Mouse (Mus musculus): ENCODE results near the gene Cep350.
"Not testable (repeated sequence)": the region's sequence is repeated elsewhere in the genome, so short reads cannot be mapped to it uniquely, and the experiment has no call there.

The Cep350 gene

DNA sequence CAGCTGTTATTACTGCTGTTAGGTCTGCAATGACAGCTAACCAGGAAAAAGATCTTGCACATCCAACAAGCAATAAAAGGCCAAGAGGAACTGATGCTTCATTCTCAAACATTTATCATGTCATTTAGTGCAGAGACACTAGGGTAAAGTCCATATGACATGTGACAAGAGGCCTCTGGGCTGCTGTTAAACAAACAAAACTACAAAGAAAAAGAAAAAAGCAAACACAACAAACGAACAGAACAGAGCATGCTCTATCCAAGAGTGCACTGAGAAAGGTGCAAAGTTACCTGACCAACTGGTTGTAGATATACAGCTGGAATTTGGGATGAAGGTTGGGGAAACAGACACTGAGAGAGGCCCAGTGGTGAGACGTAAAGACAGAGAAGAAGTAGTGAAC, 86.2 kb downstream of the Cep350 start:
- DNase-seq (ENCODE audit: low spot score), result no peak

DNA sequence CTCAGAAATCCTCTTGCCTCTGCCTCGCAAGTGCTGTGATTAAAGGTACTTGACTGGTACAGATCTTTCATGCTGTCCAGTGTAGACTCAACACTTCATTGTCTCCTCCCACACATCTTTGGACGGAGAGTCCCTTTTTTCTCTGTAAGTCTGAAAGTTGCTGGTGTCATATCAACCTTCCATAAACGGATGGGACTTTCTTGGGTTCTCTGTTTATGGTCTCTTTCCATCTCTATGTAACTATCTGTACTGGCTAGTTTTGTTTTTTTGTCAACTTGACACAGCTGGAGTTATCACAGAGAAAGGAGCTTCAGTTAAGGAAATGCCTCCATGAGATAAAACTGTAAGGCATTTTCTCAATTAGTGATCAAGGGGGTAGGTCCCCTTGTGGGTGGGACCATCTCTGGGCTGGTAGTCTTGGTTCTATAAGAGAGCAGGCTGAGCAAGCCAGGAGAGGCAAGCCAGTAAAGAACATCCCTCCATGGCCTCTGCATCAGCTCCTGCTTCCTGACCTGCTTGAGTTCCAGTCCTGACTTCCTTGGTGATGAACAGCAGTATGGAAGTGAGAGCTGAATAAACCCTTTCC, 90.3 kb downstream of the Cep350 start:
- DNase-seq (ENCODE audit: low spot score), result not testable (repeated sequence)

DNA sequence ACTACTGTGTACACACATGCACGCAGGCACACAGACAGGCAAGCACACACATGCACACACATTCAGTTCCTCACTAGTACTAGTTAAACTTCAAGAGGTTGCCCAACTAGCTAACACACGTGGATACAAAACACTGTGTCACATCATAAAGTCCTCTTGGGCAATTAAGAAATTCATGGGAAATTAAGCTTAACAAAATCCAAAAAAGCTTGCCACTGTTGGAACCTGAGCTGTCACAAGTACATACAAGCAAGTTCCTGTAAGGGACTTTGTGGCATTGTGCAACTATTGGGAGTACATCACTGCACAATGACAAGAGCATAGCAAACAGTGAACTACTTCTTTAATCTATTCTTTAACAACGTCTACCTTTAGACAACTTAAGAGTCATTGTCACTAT, 93.5 kb downstream of the Cep350 start:
- DNase-seq (ENCODE audit: low spot score), result no peak

DNA sequence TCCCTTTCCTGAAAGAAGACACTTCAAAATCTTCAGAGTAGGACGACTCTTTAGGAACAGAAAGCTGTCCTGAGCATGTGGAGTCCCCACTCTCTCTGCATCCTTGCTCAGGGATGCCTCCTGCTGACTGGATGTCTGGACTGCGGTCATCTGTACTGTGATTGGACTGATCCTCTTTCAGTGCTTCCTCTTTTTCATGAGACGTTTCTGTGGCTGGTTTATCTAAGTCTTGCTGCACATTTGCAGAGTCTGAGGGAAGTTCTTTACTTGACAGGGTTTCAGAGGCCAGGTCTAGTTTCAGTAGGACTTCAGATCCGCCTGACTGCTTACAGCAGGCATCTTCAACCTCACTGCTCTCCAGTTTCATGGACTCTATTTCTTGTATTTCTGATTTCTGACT, 110.1 kb downstream of the Cep350 start:
- no peak for DNase-seq (ENCODE audit: low spot score)

DNA sequence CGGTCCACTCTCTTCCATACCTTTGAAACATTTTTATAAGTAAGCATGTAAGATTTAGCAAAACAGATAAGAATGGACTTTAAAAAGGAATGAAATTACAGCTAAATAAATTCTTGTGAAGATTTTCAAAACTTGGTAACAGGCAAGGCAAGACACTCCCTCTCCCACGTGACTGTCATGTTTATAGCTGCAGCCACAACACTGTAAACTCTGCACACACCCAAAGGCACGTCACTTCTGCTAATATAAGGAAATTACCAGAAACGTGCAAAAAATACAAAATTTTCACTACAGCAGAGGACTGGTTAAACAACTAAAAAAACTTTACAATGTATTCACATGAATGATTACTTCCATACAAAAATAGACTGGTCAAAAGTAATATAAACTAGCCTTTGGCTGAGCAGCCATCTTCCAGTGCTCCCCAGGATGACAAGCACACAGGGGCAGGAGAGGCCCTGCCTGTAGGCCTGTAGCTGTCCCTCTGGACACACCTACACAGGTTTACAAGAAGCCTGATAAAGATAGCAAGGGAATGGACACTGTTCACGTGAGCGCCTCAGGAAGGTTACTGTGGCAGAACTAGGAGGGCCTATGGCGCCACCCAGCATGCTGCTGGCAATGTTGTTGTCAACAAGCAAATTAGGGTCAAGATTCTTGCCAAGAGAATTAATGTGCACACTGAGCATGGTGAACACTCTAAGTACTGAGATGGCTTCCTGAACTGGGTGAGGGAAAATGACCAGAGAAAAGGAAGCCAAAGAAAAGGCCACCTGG, 117.9 kb downstream of the Cep350 start:
- DNase-seq (ENCODE audit: low spot score), result no peak

DNA sequence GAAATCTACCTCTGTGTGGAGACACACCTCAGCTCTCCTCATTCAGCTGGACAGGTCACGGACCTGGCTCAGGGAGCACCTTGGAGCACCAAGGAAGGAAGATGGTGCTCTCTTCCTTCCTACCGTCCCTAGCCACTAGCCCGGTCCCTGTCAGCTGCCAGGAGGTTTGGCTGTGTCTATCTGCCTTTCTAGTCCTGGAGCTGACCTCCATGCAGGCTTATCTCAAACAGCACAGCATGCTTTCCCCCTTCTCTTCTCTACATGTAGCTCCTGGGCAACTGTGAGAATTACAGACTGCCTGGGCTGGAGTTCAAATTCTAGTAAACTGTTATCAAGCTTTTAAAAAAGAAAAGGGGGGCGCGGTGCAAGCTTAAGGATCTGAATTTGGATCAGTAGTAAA, 120.0 kb downstream of the Cep350 start:
- DNase-seq (ENCODE audit: low spot score), result no peak

DNA sequence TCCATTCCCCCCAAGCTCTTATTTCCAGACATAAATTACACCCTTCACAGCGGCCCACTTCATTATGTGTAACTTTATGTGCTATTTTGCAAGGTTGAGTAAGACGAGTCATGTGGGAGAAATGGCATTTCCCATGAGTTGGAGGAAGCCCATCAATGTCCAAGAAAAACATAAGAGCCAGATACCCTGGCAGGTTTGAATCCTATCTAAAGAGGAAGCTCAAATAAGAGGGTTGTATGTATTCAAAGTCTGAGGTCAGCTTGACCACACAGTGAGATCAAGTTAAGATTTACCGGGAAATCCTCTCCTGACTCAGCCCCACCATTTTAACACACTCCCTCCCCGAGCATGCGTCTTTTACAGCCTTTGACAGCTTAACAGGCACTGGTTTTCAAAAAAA, 128.8 kb downstream of the Cep350 start:
- no peak for DNase-seq (ENCODE audit: low spot score)

DNA sequence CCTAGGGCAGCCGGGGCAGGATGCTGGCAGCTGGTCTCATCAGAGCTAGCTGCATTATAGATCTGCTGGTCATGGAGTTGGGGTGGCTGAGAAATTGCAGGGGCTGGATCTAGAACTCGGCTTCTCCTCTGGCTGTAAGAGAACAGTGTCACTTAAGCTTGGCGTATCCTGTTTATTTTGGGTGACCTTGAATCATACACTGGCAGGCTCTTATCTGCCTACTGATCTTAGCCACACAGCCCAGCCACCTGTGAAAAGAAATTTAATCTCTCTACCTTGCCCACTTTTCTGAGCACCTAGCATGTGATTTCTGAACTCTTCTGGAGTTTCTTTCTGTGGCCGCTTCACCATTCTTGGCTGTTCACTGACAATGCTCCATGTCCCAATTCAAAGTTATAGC, 129.5 kb downstream of the Cep350 start:
- DNase-seq (ENCODE audit: low spot score), result no peak

DNA sequence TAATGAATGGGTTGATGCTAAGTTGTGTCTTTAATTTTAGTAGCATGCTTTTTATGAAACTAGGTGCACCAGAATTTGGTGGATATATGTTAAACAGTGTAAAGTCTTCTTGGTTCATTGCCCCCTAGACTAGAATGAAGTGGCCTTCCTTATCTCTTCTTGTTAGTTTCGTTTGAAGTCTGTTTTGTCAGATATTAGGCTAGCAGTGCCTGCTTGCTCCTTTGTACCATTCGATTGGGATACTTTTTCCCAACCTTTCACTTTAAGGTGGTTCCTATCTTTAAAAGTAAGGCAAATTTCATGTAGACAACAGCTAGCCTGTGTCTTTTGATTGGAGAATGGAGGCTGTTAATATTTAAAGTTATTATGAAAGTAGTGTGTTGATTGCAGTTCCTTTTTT, 137.4 kb downstream of the Cep350 start:
- no peak for DNase-seq (ENCODE audit: low spot score)

DNA sequence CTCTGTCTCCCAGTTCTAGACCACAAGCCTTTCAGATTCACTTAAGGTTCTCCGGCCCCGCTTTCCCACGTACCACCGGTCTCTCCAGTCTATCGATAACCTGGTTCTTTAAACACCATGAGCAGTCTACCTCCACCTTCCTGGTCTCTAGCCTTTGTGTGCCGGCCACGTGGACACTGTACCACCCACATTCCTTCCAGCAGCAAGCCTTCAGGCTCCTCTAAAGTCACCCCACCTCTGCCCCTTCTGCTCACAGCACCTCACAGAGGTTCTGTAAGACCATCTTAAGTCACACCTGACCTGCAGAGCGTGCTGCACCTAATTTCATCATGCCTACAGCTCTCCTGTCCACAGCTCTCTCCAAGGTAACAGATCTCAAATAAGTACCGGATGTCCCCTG, 139.4 kb downstream of the Cep350 start:
- DNase-seq (ENCODE audit: low spot score), result no peak

DNA sequence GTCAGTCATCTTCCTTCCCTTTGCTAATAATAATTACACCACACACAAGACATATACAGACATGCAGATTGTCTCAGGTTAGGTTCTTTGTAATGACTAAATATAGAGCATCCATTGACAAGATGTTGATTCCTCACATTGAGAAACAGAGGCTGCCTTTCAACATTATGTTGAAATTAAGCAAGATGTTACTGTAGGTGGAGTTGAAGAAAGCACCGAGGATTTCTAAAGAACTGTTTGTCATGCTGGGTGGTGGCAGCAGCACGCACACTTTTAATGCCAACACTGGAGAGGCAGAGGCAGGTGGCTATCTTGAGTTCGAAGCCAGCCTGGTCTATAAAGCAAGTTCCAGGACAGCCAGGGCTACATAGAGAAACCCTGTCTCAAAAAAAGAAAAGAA, 141.1 kb downstream of the Cep350 start:
- DNase-seq (ENCODE audit: low spot score), result no peak

DNA sequence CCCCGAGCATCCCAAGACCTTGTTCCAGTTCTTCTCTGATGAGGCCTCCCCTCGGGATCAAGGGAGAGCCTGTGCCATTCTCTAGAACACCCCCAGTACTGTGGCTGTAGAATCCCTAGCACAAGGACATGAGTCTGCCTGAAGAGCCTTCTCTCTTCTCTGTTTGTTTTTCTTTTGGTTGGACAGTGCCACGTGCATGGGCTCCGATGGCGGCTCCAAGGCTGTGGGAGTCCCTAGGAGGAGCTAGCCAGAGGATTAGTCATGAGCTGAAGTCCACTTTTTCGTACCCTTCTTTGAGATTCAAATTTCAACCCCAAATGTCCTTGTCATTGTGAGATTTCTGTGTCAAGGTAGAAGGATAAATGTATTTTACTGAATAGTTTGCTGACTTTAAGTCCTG, 142.2 kb downstream of the Cep350 start:
- no peak for DNase-seq (ENCODE audit: low spot score)

DNA sequence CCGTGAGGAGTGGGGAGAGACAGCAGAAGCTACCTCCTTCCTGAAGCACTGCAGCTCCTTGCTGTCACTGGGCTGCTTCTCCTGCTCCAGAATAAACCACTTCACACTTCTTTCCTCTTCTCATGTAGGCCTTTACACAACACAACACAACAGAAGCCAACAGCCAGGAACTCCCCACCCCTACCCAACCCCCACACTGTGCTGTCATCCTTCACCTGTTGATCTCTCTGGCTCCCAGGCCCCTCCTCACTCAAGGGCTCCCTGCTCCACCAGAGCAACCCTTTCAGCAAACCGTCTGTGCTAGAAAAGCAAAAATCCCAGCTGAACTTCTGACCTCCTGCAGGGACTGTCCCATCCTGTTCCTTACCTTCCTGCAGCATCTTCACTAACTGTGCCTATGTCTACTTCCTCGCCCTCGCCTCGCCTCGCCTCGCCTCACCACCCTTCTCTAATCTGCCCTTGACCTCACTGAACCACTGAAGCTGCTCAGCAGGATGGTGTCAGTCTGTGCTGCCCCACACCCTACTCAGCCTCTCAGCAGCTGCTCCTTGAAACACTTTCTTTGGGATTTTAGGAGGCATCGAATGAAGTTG, 145.3 kb downstream of the Cep350 start:
- DNase-seq (ENCODE audit: low spot score), result no peak

DNA sequence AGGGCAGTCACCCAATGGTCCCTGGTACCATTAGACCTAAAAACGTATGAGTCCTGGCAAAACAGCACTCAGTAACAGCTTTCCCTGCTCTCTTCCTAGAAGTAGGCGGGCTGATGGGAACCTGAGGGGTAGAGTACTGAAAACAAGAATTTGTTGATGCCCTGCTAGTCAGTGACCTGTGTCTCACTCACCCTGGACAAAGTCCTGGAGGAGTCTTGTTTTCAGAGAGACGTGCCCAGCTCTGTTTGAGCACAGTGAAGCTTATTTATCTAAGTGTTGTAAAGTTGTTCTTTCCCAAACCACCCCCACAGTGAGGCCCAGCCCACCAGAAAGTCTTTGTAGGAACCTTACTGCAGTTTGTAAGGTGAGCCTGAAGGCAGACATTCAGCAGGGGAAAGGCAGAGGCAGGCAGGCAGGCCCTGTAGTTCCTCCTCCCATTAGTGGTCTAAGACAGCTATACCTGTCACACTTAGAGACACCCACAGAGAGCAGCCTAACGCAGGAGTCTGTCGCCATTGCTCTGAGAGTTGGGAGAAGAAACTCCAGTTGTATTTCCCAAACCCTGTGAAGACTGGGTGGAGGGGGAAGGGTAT, 146.2 kb downstream of the Cep350 start:
- DNase-seq (ENCODE audit: low spot score), result no peak

DNA sequence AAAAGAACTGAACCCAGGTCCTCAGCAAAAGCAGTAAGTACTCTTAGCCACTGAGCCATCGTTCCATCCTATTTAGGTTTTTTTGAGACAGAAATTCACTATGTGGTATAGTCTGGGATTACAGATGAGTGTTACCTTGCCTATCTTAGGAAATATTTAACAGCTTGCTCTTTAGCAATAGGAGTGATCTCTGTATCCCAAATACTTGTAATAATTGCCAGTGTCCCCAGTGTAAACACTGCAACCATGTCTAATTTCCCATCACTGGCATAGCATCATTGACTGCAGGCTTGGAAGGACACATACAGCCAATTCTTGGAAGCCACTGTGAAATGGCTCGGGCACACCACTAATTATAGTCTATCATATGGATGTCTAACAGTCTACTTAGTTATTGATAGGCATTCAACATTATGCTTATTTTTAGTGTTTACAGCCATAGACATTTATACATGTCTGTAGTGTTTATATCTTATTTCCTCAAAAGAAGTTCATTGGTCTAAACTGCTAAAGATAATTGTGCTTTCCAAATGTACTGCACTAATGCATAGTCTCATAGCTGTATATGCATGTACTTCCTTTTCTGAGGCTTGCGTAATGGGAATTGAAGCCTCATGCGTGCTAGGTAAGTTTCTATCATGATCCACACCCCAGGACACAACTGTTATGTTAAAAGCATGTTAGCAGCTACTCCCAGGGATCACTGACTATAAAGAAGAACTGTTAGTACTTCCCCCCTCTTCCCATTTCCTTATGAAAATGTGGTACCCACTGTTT, 146.9 kb downstream of the Cep350 start:
- no peak for DNase-seq (ENCODE audit: low spot score)

DNA sequence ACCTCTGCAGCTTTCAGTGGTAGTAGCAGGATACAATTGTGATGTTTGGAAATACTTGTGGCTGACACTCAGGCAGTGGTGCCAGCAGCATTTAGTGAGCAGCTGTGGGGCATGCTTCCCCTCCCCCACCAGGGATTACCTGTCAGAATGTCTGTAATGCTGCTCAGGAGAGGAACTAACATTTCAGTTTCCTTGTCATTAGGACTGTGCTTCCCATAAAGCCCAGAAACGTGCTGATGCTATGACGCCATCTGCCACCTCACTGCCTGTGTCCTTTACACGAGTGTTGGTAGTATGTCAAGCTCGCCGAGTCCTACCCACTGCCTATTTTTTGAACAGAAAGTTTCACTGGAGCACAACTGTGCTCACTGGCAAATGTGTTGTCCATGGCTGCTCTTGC, 152.4 kb downstream of the Cep350 start:
- DNase-seq (ENCODE audit: low spot score), result no peak

DNA sequence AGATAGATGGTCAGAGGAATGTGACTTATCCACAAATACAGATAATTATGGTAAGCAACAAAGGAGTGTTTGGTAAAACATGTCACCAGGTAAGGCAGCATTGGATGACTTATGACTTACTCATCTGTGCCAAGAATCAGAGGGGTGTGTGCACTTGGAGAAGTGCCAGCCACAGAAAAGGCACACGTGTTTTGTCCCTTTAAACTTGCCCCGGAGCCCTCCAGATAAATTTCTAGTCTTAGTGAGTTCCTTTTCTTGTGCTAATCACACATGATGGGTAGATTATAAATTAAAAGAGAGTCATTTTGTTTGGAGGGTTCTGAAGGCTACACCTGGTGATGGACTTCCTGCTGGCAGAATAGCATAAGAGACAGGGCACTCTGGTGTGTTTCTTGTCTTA, 156.9 kb downstream of the Cep350 start:
- no peak for DNase-seq (ENCODE audit: low spot score)

DNA sequence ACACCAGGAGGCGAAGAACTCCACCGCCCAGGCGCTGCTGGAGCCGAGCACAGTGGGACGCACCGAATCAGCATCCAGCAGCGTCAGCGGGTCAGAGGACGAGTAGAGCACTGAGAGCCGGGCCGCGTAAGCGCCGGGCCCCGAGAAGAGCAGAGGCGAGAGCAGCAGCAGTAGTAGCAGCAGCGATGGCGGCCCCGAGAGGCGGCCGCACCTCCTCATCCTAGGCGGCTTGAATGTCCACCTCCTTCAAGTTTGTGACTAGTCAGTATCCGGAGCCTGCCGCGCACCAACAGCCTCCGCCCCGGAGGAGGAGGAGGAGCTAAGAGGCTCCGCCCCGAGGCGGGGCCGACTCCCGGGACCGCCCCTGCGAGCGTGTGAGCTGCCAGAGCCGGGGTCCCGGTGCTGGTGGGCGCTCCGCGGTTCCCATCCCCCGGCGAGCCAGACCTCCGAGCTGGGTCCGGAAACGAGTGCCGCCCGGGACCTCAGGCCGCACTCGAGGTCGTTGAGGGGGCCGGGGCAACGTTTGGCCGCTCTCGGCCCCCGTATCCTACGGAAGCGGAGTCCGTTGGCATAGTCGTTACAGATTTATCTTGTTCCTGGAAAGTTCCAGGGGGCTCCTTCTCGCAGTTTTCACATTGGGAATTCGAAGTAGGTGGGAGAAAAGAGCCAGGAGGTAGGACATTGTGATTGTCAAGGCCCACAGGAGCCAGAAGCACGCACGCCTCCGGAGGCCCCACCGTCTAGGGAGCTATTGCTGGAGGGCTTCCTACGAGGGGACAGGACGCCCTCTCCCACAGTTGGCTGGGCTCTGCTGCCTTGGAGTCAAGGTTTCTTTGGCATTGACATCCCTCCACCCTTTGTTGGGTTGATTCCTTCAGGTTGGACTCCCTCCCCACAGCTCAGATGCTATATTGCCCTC, 160.2 kb downstream of the Cep350 start, which contains the start of gene Qsox1:
TSS of gene Qsox1 (minus strand) at position 309 of the 919 bp plus-strand sequence.
- DNase-seq (ENCODE audit: low spot score), result peak; percentile 71

DNA sequence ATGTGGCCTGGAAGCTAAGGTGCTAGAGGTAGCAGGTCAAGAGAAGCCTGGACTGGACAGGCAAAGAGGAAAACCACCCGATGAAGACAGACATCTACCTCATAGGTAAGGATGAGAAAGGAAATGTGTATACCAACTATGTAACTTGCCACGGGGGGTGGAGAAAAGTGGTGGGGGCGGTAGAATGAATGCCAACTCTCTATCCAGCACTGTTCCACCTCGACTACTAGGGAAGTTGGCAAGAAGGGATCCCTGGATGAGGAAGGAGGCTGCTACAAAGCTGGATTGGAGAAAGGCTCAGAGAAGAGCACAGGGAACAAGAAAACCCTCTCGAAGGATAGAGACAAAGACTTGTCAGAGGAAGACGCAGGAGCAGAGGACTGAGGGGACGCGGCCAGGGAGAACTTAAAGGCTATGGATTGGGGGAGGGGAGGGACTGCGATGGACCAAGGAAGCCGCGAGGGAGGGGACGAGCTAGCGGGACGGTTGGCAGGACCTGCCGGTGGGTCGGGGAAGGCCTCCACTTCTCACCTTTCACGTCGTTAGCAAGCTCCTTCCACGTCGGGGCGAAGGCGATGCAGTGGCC, 161.0 kb downstream of the Cep350 start:
- no peak for DNase-seq (ENCODE audit: low spot score)

DNA sequence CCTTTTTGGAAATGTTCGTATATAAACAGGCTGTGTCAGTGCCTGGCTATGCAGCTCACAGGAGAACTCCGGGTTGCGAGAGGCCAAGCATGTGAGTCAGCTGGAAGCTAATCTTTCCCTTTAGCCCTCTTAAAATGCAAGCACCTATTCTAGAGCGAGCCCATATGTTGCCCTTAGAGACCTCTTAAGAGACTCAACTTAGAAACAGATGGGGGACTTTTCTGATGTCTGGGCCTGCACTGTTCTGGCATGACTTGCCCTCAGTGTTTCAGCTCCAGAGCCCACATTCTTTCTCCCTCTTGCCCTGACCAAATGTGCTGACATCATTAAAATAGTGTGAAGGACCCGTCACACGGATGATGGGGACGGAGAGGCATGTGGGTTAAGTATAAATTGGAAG, 162.4 kb downstream of the Cep350 start:
- no peak for DNase-seq (ENCODE audit: low spot score)

Measured in ovary, postnatal 10 days (tissue).